10 mouse cellular contexts compared by ENCODE assay signal in genomic region chr5:64876086-64876830, GRCm38 (mm10). TPM values are rescaled to one million over a fixed set of nuclear protein-coding genes. Genes with fewer than 3 reads are reported as not detected.
DNase-seq lines count a peak whose midpoint lies in the region; ATAC-seq lines count a peak whose summit lies in the region.
"Had no signal": no experiment of that assay in that cellular context is flagged by ENCODE, and none has a peak within 500 bp of the region (broad histone marks: within the 10 kb centered on the region; RNA-seq: fewer than 3 reads in every experiment).

No protein-coding gene starts in this region.

- 63% methylated on average over 12 of the region's 12 CpGs for WGBS in heart, embryonic 15.5 days
- WGBS in stomach, embryonic 15.5 days, result 60% methylated on average over 12 of the region's 12 CpGs

- no peak for ATAC-seq in heart, embryonic 15.5 days (replicated peaks; ENCODE audit: insufficient number of reproducible peaks, insufficient read depth, low FRiP score, low read depth)
- ATAC-seq in stomach, embryonic 15.5 days (ENCODE audit: insufficient read depth, low FRiP score, low read depth), result no peak; the same call in 1 of the 2 replicates

- peaks cover 34% of the 10 kb centered on the region for H3K4me1 ChIP-seq in heart, embryonic 15.5 days (replicated peaks)
- H3K4me1 ChIP-seq in stomach, embryonic 15.5 days, result peaks cover 18% of the 10 kb centered on the region

- DNase-seq in embryo, embryonic 11 days, result peak; percentile 45
- DNase-seq in embryo, embryonic 9.5 days (ENCODE audit: extremely low spot score), result no peak
- DNase-seq in lung, postnatal 10 days, result peak; percentile 44
- no peak for DNase-seq in lung, postnatal 25 days (ENCODE audit: low spot score)
- DNase-seq in urinary bladder, postnatal 36 days (ENCODE audit: low spot score in 2 of 2), result no peak
- no peak for DNase-seq in T-cell, adult 2 months (ENCODE audit: low spot score)
- DNase-seq: cerebellum, postnatal 25 days; thymus, postnatal 14 days had no signal

- no peaks in the 10 kb centered on the region for H3K36me3 ChIP-seq in heart, embryonic 15.5 days
- no peaks in the 10 kb centered on the region for H3K36me3 ChIP-seq in stomach, embryonic 15.5 days

- H3K27ac ChIP-seq in heart, embryonic 15.5 days, result peak overlapping the region; percentile 87
- peak overlapping the region; percentile 23 for H3K27ac ChIP-seq in stomach, embryonic 15.5 days

- H3K4me2 ChIP-seq in heart, embryonic 15.5 days, result no peak overlapping the region
- no peak overlapping the region for H3K4me2 ChIP-seq in stomach, embryonic 15.5 days

- H3K9ac ChIP-seq in heart, embryonic 15.5 days, result no peak overlapping the region
- no peak overlapping the region for H3K9ac ChIP-seq in stomach, embryonic 15.5 days

- no peaks in the 10 kb centered on the region for H3K27me3 ChIP-seq in heart, embryonic 15.5 days
- no peaks in the 10 kb centered on the region for H3K27me3 ChIP-seq in stomach, embryonic 15.5 days (replicated peaks)

- H3K4me3 ChIP-seq in heart, embryonic 15.5 days, result no peak overlapping the region
- no peak overlapping the region for H3K4me3 ChIP-seq in stomach, embryonic 15.5 days (replicated peaks)

- H3K9me3 ChIP-seq in heart, embryonic 15.5 days (replicated peaks), result 0 out of 2 replicates have a peak, but pooled peaks cover 4% of the 10 kb centered on the region
- H3K9me3 ChIP-seq in stomach, embryonic 15.5 days, result no peaks in the 10 kb centered on the region

RNA-seq across cellular contexts. Expression of gene Tlr1, which starts 57.1 kb away (rescaled TPM):
- 0.48 and 0.82 TPM in 2 replicates for polyA plus RNA-seq in heart, embryonic 15.5 days (2015; fragmentation: Nextera tagmentation; extraction: Ambion mirVana)
- 0.99 and 1.3 TPM in 2 replicates for polyA plus RNA-seq in stomach, embryonic 15.5 days (2015; fragmentation: Nextera tagmentation; extraction: Ambion mirVana)

Comparison
In these comparisons a context has a peak if more than half of its experiments do, and no peak if none do; other contexts are left out.
1. DNase-seq: peak in embryo, embryonic 11 days (single experiment) and lung, postnatal 10 days (single experiment); none in embryo, embryonic 9.5 days (single experiment), lung, postnatal 25 days (single experiment), urinary bladder, postnatal 36 days (0 of 2) and T-cell, adult 2 months (single experiment).